Mouse (Mus musculus): ENCODE data around the gene Fst. TPM values are rescaled to one million over a fixed set of nuclear protein-coding genes. Genes with fewer than 3 reads are reported as not detected.

The Fst gene
- total RNA-seq (2023), result not detected

DNA sequence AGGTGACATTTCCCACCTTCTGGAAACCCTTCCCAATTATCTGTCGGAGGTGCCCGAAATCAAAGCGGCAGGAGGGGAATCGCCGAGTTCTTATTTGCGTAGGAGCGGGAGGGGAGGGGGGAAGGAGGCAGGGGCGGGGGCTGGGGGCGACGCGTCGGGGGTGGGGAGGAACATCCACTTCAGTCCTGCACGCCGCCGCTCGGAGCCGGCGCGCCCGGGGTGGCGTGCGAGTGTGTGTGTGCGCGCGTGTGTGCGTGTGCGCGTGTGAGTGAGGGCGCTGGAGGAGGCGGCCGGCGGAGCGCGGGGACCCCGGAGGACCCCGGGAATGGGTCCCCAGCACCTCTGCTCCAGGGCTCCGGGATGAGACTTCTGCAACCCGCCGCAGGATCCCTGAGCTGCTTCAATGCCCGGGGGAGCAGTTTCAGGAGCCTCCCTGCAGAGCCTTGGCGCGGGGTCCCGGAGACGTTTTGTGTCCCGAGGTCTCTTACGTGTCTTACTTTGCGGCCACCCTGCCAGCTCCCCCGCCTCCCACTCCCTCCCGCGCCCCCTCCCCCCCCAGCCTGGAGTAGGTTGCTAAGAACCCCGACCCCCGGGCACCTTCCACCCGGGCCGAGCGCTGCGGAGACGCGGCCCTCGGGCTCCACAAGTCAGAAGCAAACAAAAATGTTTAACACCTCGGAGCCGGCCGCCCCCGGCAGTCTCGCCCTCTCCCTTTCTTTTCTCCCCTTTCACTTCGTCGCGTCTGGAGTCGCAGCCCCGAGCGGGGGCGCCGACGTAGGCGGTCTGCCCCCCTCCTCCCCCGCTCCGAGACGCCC is at the start of gene Fst:
Fst (minus strand) TSS at position 66 of the 815 bp plus-strand sequence.

Other genes starting within 250 kb of the Fst start
- gene Ndufs4, start 70.7 kb downstream of the Fst start, total RNA-seq (2023), result 10 to 100 TPM; 62.9 to 65.6 TPM

Data from B cell, adult 67 days (primary cell).